Mouse (Mus musculus) left cerebral cortex, adult 9 months (tissue): ENCODE data around the gene 3110001I22Rik.

Experiments used
- DNase-seq, 2 experiments: peaks; one replicate each; pipeline ENCODE4 v3.0.0; 2022; ENCODE audit warnings: low spot score in 2 of 2

3110001I22Rik gene

DNA sequence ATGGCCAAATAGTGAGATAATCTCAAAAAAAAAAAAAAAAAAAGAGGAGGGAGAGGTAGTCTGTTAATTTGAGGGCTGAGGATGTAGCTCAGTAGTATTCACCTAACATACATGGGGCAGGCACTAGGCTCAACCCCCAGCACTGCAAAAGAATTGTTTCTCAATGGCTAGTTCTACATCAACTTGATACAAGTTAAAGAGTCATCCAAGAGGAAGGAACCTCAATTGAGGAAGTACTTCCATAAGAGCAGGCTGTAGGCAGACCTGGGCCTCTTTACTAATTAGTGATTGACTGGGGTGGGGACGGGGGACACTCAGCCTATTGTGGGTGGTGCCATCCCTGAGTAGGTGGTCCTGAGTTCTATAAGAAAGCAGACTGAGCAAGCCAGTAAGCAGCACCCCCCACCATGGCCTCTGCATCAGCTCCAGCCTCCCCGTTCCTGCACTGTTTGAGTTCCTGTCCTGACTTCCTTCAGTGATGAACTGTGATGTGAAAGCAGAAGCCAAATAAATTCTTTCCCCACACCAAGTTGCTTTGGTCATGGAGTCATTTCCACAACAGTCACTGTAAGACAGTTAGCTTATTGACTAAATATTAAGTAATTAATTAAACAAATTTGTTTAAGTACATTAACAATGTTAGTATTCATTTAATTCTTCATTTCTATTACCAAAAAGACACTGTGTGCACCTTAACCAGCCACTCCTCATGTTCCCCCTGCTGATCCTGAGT, 45.3 kb downstream of the 3110001I22Rik start:
- no peak for DNase-seq

DNA sequence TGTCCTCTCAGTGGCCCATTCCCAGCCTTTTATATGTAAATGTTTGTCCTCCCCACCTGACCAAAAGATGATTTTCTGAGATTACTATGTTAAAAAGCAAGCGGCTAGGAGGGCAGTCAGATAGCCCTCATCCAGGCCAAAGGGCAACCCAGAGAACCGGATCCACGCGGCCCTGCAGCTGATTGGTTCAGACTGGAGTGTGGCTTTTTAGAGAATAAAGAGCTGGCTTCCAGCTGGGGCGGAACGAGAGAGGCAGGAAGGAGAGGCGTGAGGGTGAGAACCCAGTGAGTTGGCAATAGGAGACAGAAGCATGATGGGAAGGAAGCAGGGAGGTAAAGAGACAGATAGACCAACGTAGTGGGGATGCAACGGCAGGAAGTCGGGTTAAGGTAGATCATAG, 51.2 kb downstream of the 3110001I22Rik start:
- DNase-seq = no peak

DNA sequence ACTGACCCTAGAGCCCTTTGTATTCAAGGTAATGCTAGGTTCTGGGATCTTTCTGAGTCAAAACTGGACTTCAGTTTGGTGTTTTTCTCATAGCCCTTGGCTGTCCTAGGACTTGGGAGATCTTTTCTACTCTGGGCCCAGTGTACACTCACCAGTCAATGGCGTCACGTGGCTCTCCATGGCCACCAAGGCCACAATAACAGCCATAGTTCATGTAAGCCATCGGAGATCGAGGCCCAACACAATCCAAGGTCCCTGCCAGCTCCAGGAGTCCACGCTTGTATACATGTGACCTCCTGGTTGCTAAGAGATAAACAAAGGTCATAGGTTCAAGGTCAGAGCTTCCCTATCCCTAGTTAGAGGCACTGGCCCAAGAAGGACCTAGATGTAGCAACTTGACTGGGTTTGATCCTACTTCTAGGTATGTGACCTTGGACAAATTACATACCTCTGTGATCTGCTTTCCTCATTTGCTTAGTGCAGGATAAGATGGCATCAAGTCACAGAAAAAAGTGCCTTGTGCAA, 56.1 kb downstream of the 3110001I22Rik start:
- DNase-seq = no peak
